Mouse (Mus musculus) gastrocnemius, postnatal 14 days (tissue): ENCODE results near the gene Rgs3. TPM values are rescaled to one million over a fixed set of nuclear protein-coding genes. Genes with fewer than 3 reads are reported as not detected.

Experiments used
- DNase-seq: peaks from one replicate; pipeline ENCODE4 v3.0.0; 2021; ENCODE audit warnings: mixed read lengths
- intact Hi-C: fragments of 180-260 bp; cut with DNase I; formaldehyde crosslinking; loops from one replicate; pipeline ENCODE4 v1.15.1; 2025; ENCODE audit warnings: low total_unique reads
- total RNA-seq, 2 experiments: library from RNA; stranded (reverse); gene quantifications; 2 replicates each; pipeline ENCODE4 v1.2.3; 2021

Gene Rgs3
- total RNA-seq, 2 experiments from 2014 or later = 17.2 to 18.5 TPM

DNA sequence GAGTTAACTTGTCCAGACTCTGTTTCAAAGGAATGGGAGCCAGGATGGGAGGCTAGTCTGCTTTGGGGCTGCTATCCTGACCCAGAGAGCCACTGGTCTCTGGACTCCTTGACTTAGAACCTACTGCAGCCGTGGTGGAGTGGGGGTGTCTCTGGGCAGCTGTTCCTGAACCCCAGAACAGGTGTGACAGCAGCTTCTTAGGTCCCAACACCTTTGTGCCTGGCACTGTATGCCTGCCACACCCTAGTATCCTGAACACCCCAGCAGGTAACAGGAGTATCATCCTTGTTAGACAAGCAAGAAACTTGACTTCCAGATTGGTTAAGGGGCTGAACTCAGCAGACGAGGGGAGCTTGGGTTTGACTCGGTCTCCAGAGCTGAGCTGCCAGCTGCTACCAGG, 138.9 kb downstream of the Rgs3 start:
- intact Hi-C loops = no loop called here
- no peak for DNase-seq

- peak; percentile 94 for DNase-seq
- intact Hi-C loops = no loop called here
Observed at GRCm38 (mm10) chr4:62699191-62699812, 139.7 kb downstream of the Rgs3 start.

GRCm38 (mm10) chr4:62700426-62700825, 140.8 kb downstream of the Rgs3 start:
- intact Hi-C loops = no loop called here
- no peak for DNase-seq

- DNase-seq = no peak
Observed at GRCm38 (mm10) chr4:62703151-62703550, 143.5 kb downstream of the Rgs3 start.

GRCm38 (mm10) chr4:62704204-62704603, 144.6 kb downstream of the Rgs3 start:
- intact Hi-C loops = no loop called here
- no peak for DNase-seq

More at GRCm38 (mm10) chr4:62703151-62703550, 143.5 kb downstream of the Rgs3 start:
- intact Hi-C loops = no loop called here

DNA sequence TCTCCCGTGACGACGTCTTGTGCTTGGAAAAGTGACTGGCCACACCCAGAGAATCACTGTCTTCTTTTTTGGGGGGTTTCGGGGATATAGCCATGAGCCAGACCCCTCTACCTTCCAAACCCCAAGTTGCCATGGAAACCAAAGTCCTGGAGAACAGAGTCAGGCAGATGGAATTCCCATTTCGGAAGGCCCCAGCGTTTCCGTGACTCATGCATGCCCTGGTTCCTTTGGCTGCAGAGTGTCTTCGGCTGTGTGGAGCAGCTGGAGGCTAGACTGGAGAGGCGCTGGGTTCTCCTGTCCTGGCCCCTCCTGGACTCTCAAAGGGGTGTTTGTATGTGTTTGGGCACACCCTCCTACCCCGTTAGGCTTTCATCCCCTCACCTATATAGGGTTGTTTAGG, 145.4 kb downstream of the Rgs3 start:
- intact Hi-C loops = no loop called here
- DNase-seq = peak; percentile 53

GRCm38 (mm10) chr4:62705749-62706148, 146.1 kb downstream of the Rgs3 start:
- DNase-seq = no peak
- intact Hi-C loops = no loop called here

GRCm38 (mm10) chr4:62708084-62708483, 148.4 kb downstream of the Rgs3 start:
- no peak for DNase-seq
- intact Hi-C loops = no loop called here

- no peak for DNase-seq
- intact Hi-C loops = no loop called here
Observed at GRCm38 (mm10) chr4:62708994-62709393, 149.3 kb downstream of the Rgs3 start.

- DNase-seq = no peak
- intact Hi-C loops = no loop called here
Observed at GRCm38 (mm10) chr4:62709448-62709847, 149.8 kb downstream of the Rgs3 start.

DNA sequence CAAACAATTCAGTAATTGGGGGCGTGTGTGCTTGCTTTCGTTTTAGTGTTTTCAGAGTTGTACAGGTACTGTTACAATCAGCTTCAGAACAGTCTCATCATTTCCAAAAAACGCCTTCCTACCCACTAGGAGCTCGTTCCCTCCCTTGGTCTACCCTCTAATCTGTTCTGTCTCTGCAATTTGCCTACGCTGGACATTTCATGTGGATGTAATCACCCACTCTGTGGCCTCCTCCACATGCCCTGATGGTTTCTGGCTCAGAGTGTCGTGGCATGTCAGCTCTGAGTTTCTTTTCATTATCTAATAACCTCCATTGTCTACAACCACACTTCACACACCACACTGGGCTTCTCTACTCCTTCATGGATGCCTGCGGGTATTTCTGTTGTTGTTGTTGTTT, 151.5 kb downstream of the Rgs3 start:
- intact Hi-C loops = no loop called here
- DNase-seq = no peak

DNA sequence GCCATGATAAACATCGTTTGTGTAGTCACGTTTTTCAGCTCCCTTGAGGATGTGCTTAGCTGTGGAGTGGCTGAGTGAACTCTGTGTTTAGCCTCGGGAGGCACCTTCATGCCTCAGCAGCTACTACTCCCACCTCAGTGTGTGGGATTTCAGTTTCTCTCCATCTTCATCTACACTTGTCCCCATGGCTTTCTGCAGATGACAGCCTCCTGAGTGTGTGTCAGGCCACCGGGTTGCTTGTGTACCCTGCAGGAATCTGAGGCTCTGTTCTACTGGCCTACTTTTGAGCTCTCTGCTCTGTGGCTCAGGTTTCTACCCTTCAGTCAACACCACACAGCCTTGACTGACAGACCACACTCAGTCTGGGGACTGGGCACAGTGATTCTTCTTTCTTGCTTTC, 151.9 kb downstream of the Rgs3 start:
- DNase-seq = no peak
- intact Hi-C loops = no loop called here

DNA sequence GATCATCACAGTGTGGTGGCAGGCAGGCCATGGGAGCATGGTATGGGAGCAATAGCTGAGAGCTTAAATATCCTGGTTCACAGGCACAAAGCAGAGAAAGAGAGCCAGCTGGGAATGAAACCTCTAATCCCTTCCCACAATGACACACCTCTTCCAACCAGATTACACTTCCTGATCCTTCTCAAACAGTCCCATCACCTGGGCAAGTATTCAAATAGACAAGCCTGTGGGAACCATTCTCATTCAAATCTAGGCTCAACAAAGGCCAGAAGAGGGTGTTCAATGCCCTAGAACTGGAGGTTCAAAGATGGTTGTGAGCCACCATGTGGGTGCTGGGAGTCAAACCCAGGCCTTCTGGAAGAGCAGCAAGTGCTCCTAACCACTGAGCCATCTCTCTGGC, 161.2 kb downstream of the Rgs3 start:
- intact Hi-C loops = no loop called here

DNA sequence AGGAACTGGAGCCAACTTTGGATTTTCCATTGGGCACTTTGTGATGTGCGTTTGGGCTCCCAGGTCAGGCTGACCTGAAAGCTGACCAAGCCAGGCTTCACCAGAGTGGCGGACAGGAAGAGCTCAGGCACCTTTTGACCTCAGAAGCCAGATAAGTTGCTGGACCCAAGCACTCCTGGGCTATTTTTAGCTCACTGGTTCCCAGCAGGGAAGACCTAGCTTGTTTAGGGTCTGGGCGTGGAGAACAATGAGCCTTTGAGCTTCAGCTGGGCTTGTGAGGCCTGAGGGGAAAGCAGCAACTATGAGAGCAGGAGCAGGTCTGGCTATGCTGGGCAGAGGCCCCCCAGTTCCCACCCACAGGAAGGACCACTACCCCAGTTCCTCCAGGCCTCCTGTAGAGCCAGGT, 162.4 kb downstream of the Rgs3 start:
- DNase-seq = no peak
- intact Hi-C loops = no loop called here

More for the DNA sequence above, 161.2 kb downstream of the Rgs3 start:
- DNase-seq = no peak

- intact Hi-C loops = no loop called here
- no peak for DNase-seq
Observed at GRCm38 (mm10) chr4:62723795-62724194, 164.1 kb downstream of the Rgs3 start.

GRCm38 (mm10) chr4:62726282-62726937, 166.8 kb downstream of the Rgs3 start:
- DNase-seq = no peak
- intact Hi-C loops = no loop called here

DNA sequence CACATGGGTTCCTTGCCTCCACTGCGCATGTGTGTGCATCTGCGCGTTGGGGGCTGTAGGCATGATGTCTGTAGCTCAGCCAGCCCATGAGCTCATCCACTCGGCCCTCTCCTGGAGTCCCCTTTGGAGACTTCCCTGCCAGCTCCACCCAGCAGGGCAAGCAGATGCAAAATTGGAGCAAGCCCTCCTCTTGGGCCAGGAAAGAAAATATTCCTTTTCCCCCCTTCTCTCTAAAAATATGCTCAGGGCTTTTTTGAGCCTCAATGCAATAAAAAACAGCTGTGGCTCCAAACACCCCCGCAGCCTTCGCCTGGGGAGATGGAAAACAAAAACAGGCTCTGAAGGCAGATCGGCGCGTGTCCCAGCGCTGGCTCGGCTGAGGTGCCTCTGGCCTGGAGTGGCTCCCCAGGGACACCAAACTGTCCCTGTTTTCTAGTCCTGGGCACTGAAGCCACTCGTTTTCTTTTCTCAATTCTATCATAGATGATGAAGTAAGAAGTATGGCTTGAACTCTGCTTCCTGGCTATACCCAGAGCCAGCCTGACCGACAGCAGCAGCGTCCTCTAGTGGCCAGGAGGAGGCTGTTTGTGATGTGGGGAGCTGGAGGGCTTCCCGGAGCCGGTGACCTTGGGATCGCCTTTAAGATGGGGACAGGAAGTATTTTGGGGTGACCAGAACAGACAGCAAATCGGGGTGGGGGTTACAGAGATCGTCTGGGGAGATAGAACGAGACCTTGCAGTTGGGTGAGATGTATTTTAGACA, 168.1 kb downstream of the Rgs3 start:
- intact Hi-C loops = no loop called here
- peak; percentile 82 for DNase-seq

DNA sequence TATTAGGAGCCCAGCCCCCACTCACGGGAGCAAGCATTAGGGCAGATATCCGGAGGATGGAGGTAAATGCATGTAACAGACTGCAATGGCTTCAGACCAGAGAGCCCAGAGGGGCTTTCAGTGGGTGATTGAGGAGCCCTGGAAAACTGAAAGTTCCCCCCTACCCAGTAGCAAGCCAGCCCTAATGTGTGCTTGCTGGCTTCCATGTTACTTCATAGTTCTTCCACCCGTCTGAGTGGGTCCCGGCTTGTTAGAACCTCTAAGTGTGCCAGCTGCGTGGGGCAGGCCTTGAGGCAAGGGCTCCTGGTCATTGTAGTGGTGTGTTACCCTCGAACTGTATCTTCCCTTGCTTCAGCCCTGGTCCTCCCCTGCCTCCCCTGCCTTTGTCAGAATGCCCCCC, 168.8 kb downstream of the Rgs3 start:
- intact Hi-C loops = no loop called here

DNA sequence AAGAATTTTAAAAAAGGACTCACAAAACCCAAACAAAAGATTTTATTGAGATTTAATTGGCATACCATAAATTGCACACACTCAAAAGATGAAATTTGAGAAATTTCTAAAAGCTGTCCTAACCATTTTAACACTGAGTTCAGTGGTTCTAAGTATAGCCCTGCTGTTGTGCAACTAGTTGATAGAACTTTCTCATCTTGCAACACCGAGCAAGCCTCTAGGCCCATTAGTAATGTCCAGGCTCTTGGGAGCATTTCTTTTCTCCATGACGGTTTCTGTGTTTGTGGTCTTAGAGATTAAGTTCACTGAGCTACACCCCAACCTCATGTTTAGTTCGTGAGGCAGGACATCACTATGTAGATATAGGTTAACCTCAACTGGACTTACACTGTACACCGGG, 169.5 kb downstream of the Rgs3 start:
- no peak for DNase-seq
- intact Hi-C loops = no loop called here

More for the DNA sequence above, 168.8 kb downstream of the Rgs3 start:
- DNase-seq = no peak

DNA sequence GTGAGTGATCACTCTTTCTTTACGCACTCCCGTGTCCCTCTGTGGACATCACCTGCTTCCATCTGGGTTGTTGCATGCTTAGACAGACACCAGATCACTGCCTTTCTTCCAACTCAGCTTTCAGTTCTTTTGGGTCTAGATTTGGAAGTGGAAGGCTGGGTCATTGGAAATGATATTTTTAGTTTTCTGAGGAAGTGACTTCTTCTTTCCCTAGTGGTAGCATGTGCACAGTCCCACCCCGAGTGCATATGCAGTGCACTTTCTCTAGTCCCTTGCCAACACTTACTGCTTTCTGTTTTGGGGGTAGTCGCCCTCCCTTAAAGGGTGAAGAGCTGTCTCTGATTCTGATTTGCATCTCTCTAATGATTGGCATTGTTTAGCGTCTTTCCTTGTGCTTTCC, 170.3 kb downstream of the Rgs3 start:
- intact Hi-C loops = no loop called here

GRCm38 (mm10) chr4:62730861-62731260, 171.2 kb downstream of the Rgs3 start:
- intact Hi-C loops = no loop called here
- DNase-seq = no peak

More for the DNA sequence above, 170.3 kb downstream of the Rgs3 start:
- no peak for DNase-seq
